Mouse (Mus musculus) limb, embryonic 15.5 days (tissue): Measurements from ENCODE around the gene Pfkfb4. TPM values are rescaled to one million over a fixed set of nuclear protein-coding genes. Genes with fewer than 3 reads are reported as not detected.

ENCODE experiments used
- ATAC-seq: fragments of 200-750 bp; cut with Nextera tagmentation; 2 replicates; pipeline ENCODE4 v1.8.0; 2017; ENCODE audit warnings: low read depth, moderate TSS enrichment; ENCODE audit not compliant: insufficient number of reproducible peaks, low FRiP score, low TSS enrichment
- H3K27ac ChIP-seq: fragments of 300-500 bp; sonication (generic); 2 replicates; pipeline ENCODE4 v1.5.1; 2015; ENCODE audit warnings: moderate library complexity, mild to moderate bottlenecking, inconsistent platforms
- H3K27me3 ChIP-seq: fragments of 300-500 bp; sonication (generic); 2 replicates; pipeline ENCODE4 v1.6.1; 2015; ENCODE audit warnings: inconsistent platforms
- H3K36me3 ChIP-seq: fragments of 300-500 bp; sonication (generic); 2 replicates; pipeline ENCODE4 v1.6.1; 2015; ENCODE audit warnings: inconsistent platforms
- H3K4me1 ChIP-seq: fragments of 300-500 bp; sonication (generic); 2 replicates; pipeline ENCODE4 v1.6.1; 2015; ENCODE audit warnings: inconsistent platforms
- H3K4me2 ChIP-seq: fragments of 300-500 bp; sonication (generic); 2 replicates; pipeline ENCODE4 v1.6.1; 2015; ENCODE audit warnings: mild to moderate bottlenecking, inconsistent platforms
- H3K4me3 ChIP-seq: fragments of 300-500 bp; sonication (generic); 2 replicates; pipeline ENCODE4 v1.5.1; 2015; ENCODE audit warnings: mild to moderate bottlenecking, inconsistent platforms
- H3K9ac ChIP-seq: fragments of 300-500 bp; sonication (generic); 2 replicates; pipeline ENCODE4 v1.6.1; 2015; ENCODE audit warnings: inconsistent platforms
- H3K9me3 ChIP-seq: fragments of 300-500 bp; sonication (generic); 2 replicates; pipeline ENCODE4 v1.6.1; 2016; ENCODE audit warnings: inconsistent platforms
- WGBS: fragments of 180-500 bp; shearing (Covaris S2); methylation state at CpG from one replicate; pipeline ENCODE4 v1.1.7; 2015; 5-methylcytosine and 5-hydroxymethylcytosine counted together
- polyA plus RNA-seq: library from polyadenylated mRNA; unstranded; fragments of >200 nt; fragmentation: Nextera tagmentation; extraction: Ambion mirVana; gene quantifications from 2 replicates; pipeline ENCODE4 v1.2.1, GENCODE M21; 2015

Pfkfb4 gene
- polyA plus RNA-seq, 1 experiment from 2014 or later: 10.0 TPM

DNA sequence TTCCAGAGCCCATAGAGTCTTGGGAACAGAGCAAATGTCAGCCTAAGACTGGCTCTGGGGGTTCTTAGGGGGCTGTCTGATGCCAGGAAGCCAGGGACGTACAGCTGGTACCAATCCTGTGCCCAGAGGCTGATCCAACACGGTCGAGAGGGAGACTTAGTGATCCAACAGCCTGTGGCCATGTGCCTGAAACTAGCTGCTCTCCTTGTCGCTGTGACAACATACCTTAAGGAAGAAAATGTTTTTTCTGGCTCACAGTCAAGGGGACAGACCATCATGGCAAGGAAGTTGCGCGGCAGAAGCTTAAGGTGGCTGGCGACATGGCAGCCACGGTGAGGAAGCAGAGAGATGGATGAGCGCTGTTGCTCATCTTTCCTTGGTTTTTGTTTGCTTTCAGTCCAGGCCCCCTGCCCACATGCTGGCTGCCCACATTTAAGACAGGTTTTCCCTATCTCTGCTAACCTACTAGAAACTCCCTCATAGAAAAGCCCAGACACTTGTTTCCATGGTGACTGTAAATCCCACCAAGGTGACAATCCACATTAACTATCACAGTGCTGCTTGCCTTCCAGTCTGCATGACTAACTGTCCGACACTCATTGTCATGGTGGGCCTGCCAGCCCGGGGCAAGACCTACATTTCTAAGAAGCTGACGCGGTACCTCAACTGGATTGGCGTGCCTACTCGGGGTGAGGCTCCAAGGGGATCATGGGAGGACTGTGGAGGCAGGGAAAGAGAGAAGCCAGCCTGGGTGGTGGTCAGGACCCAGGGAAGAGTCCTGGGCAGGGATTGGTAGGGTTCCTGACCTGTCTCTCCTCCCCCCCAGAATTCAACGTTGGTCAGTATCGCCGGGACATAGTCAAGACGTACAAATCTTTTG lies 6.9 kb downstream of the Pfkfb4 start:
- Histone ChIP-seq H3K27me3 (no peaks in the 10 kb centered on the region), H3K9ac (no peak overlapping the region), H3K27ac (no peak overlapping the region), H3K36me3 (no peaks in the 10 kb centered on the region), H3K4me1 (0 out of 2 replicates have a peak, but pooled peaks cover 2% of the 10 kb centered on the region), H3K4me3 (no peak overlapping the region), H3K4me2 (no peak overlapping the region), H3K9me3 (no peaks in the 10 kb centered on the region)
- WGBS: 74% methylated on average over 19 of the region's 19 CpGs
- ATAC-seq: no peak

DNA sequence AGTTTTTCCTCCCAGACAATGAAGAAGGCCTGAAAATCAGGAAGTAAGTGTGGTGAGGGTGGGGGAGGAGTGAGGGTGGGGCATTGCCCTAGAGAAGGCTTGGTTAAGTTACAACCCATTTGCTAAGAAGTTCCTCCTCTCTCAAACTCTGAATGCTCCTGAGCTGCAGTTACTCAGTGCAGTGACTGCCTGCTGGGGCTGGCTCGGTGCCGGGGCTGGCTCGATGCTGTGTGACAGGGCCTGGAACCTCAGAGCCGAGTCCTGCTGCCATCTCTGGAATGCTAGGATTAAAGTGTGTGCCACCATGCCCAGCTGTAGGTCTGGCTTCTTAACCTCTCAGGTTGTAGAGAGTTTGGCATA lies 7.6 kb downstream of the Pfkfb4 start:
- Histone ChIP-seq H3K4me3 (no peak overlapping the region), H3K27ac (no peak overlapping the region), H3K36me3 (no peaks in the 10 kb centered on the region), H3K4me2 (no peak overlapping the region), H3K4me1 (0 out of 2 replicates have a peak, but pooled peaks cover under 1% of the 10 kb centered on the region), H3K9ac (no peak overlapping the region), H3K9me3 (no peaks in the 10 kb centered on the region), H3K27me3 (no peaks in the 10 kb centered on the region)
- no peak; the same call in 1 of the 2 replicates for ATAC-seq
- 82% methylated on average over 4 of the region's 4 CpGs for WGBS

DNA sequence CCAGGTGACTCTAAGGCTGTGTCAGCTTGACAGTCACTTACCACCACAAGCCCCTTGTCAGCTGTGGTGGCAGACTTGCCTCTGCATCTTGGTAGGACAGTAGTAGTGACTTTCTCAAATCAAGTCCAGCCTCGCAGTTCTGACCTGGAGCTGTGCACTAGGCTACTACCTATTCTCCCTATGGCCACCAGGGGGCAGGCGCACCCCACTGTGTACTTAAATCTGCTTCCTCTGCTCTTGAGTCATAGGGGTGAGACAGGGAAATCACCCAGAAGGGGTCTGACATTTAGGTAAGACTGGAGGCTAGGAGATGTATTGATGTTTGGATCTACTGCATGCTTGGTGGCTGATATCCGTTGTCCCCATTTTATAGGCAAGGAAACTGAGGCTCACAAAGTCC lies 9.1 kb downstream of the Pfkfb4 start:
- Histone ChIP-seq H3K27ac (no peak overlapping the region), H3K4me1 (no peaks in the 10 kb centered on the region), H3K9me3 (no peaks in the 10 kb centered on the region), H3K27me3 (no peaks in the 10 kb centered on the region), H3K4me3 (no peak overlapping the region), H3K9ac (no peak overlapping the region), H3K4me2 (no peak overlapping the region), H3K36me3 (no peaks in the 10 kb centered on the region)
- no peak for ATAC-seq
- WGBS: 5% methylated on average over 3 of the region's 3 CpGs

DNA sequence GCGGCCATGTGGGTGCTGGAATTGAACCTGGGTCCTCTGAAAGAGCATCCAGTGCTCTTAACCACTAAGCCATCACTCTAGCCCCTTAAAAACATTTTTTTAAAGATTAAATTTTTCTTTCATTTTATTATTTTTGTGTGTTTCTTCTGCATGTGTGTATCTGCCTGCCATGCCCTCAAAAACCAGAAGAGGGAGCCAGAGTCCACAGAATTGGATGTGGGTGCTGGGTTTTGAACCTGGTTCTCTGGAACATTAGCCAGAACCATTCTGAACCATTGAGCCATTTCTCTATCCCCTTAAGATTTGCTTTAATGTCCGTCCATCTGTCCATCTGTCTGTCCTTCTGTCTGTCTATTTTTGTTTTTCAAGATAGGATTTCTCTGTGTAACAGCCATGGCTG lies 11.6 kb downstream of the Pfkfb4 start:
- Histone ChIP-seq H3K27me3 (no peaks in the 10 kb centered on the region), H3K4me3 (no peak overlapping the region), H3K9ac (no peak overlapping the region), H3K27ac (no peak overlapping the region), H3K4me2 (no peak overlapping the region), H3K36me3 (no peaks in the 10 kb centered on the region), H3K9me3 (no peaks in the 10 kb centered on the region), H3K4me1 (no peaks in the 10 kb centered on the region)
- ATAC-seq: no peak
- WGBS: 61% methylated on average over 2 of the region's 2 CpGs

DNA sequence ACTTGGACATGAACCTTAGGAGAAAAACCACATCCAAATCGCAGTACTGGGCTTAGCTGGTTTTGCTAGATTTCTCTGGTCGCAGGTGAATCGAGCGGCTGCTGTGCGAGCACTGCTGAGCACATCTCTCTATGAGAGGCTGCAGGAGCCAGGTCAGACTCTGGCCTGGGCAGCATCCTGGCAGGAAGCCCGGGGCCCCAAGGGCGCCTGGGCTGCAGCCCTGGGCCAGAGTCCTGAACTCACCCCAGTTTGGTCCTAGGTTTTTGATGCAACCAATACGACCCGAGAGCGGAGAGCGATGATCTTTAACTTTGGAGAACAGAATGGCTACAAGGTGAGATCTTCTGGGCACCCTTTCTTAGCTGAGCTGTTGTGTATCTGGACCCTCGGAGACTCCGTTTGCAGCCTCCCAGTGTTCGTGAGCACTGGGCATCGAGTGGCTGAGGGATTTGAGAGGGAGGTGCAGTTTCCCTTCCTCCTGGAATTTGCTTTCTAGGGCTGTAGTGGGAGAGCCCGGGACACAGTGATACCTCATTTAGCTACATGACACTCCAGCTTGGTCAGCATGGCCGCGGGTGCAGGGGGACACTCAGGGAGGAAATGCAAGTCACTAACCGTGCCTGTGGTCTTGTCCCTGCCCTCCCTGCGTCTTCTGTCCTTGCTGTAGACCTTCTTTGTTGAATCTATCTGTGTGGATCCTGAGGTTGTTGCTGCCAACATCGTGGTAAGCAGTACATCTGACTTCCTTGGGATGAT lies 15.6 kb downstream of the Pfkfb4 start:
- WGBS: 82% methylated on average over 21 of the region's 21 CpGs

DNA sequence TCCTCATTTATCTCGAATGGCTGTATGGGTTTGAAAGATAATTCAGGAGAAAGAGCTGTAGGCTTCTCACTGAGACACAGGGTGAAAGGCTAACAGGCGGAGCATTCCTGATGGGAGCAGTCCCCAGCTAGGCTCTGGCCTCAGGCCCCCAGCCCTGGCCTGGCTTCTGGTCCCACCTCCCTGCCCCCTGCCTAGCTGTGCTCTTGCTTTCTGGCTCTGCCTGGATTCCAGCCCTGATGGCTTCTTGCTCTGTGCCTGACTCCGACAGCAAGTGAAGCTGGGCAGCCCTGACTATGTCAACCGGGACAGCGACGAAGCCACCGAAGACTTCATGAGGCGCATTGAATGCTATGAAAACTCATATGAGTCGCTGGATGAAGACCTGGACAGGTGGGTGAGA lies 16.5 kb downstream of the Pfkfb4 start:
- Histone ChIP-seq H3K9ac (no peak overlapping the region), H3K4me2 (no peak overlapping the region), H3K4me1 (peaks cover 12% of the 10 kb centered on the region), H3K27me3 (no peaks in the 10 kb centered on the region), H3K27ac (no peak overlapping the region), H3K4me3 (no peak overlapping the region), H3K9me3 (no peaks in the 10 kb centered on the region), H3K36me3 (peaks cover 12% of the 10 kb centered on the region; the same call in 1 of the 2 replicates)
- no peak for ATAC-seq
- WGBS: 88% methylated on average over 9 of the region's 9 CpGs

More for the DNA sequence above, 15.6 kb downstream of the Pfkfb4 start:
- ATAC-seq: no peak
- Histone ChIP-seq H3K27ac (no peak overlapping the region), H3K4me3 (no peak overlapping the region), H3K27me3 (no peaks in the 10 kb centered on the region), H3K36me3 (peaks cover 10% of the 10 kb centered on the region; the same call in 1 of the 2 replicates), H3K9ac (no peak overlapping the region), H3K4me1 (peaks cover 12% of the 10 kb centered on the region), H3K4me2 (no peak overlapping the region), H3K9me3 (no peaks in the 10 kb centered on the region)

DNA sequence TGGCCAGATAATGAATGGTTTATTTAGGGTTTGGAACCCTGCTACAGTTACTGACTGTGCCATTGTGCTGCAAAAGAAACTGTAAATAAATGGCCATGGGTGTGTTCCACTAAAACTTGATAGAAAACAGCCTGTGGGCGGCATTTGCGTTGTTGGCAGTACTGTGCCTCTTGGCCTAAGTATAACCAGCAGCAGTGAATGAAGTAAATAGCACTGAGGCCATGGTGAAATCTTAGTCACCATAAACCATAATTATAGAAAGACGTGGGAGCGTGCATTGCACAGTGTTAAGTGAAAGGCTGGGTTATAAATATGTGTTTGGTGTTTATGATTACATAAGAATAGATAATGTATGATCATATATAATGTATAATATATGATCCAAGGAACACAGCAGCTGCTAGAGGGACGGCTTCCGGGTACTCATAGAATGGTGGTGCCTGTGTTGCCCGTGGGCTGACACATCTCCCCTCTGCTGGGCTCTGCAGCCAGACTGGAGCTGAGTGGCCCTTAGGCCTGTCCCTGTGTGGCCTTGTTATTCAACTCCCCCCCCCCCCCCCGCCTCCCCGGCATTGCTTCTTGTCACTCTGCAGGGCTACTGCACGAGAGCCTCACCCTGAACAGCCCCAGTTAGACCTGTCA lies 17.5 kb downstream of the Pfkfb4 start:
- 47% methylated on average over 10 of the region's 10 CpGs for WGBS
- H3K36me3 ChIP-seq: peaks cover 12% of the 10 kb centered on the region; the same call in 1 of the 2 replicates
- H3K9ac ChIP-seq: no peak overlapping the region
- H3K4me3 ChIP-seq: no peak overlapping the region
- H3K4me1 ChIP-seq: peaks cover 12% of the 10 kb centered on the region
- ATAC-seq: no peak
- H3K4me2 ChIP-seq: no peak overlapping the region
- no peaks in the 10 kb centered on the region for H3K9me3 ChIP-seq
- no peak overlapping the region for H3K27ac ChIP-seq
- H3K27me3 ChIP-seq: no peaks in the 10 kb centered on the region

DNA sequence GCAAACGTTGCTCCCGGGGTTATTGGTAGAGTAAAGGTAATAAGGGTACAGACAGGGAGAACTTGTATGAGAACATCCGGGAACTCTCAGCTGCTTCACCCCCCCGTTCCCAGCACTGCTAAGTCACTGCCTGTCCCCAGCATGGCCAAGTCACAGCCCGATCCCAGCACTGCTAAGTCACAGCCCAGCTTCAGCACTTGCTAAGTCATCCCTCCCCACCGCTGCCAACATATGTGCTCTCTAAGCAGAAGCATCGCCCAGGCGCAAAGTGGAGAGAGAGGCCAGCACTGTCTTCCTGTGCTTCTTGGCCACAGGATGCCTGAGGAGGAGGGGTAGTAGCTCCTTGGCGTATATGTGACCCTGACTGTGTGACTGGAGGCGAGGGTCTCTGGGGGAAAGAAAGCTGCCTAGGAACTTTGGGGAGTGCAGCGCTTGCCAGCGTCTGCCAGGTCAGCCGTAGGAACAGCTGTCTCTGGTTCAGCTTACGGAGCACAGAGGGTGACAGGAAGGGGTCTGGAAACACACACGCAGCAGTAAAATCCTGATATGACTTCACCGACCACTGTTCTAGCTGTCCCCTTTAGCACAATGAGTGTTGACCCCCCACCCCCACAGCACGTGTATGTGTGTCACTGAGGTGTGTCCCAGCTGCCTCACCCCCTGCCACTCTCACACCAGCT lies 18.2 kb downstream of the Pfkfb4 start:
- H3K27ac ChIP-seq: no peak overlapping the region
- WGBS: 31% methylated on average over 17 of the region's 17 CpGs
- H3K9ac ChIP-seq: no peak overlapping the region
- H3K4me1 ChIP-seq: peaks cover 12% of the 10 kb centered on the region
- H3K36me3 ChIP-seq: peaks cover 12% of the 10 kb centered on the region; the same call in 1 of the 2 replicates
- H3K9me3 ChIP-seq: no peaks in the 10 kb centered on the region
- no peak for ATAC-seq
- no peak overlapping the region for H3K4me2 ChIP-seq
- H3K27me3 ChIP-seq: no peaks in the 10 kb centered on the region
- H3K4me3 ChIP-seq: no peak overlapping the region

DNA sequence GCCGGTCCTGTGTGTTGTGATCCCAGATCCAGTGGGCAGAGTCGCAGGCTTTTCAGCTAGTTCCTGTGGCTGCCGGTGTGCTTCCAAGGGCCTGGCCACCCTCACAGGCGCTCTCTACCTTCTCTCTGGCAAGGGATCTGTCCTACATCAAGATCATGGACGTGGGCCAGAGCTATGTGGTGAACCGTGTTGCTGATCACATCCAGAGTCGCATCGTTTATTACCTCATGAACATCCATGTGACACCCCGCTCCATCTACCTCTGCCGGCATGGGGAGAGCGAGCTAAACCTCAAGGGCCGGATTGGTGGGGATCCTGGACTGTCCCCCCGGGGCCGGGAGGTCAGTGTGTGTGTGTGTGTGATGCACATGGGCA lies 18.7 kb downstream of the Pfkfb4 start:
- H3K27me3 ChIP-seq: no peaks in the 10 kb centered on the region
- H3K9ac ChIP-seq: no peak overlapping the region
- ATAC-seq: no peak
- H3K4me3 ChIP-seq: no peak overlapping the region
- 68% methylated on average over 14 of the region's 14 CpGs for WGBS
- H3K27ac ChIP-seq: no peak overlapping the region
- H3K36me3 ChIP-seq: peaks cover 12% of the 10 kb centered on the region; the same call in 1 of the 2 replicates
- H3K9me3 ChIP-seq: no peaks in the 10 kb centered on the region
- H3K4me1 ChIP-seq: peaks cover 12% of the 10 kb centered on the region
- H3K4me2 ChIP-seq: no peak overlapping the region

DNA sequence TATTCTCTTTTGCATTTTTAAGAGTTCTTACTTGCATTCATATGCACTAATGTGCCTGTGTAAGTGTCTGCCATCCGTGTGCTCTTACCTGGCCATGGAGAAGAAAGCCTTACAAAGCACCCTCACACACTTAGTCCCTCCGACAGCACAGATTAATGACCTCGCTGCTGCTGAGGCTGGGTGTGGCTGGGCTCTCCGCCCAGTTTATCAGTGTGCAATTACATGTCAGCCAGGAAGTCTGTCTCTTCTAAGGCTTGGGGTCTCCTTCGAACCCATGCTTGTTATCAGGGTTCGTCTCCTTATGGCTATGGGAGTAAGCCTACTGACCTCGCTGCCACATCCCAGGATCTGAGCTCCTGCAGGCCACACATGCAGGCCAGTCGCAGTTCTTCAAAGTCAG lies 23.8 kb downstream of the Pfkfb4 start:
- Histone ChIP-seq H3K4me3 (no peak overlapping the region), H3K4me1 (0 out of 2 replicates have a peak, but pooled peaks cover under 1% of the 10 kb centered on the region), H3K36me3 (peaks cover 12% of the 10 kb centered on the region; the same call in 1 of the 2 replicates), H3K27ac (no peak overlapping the region), H3K4me2 (no peak overlapping the region), H3K9me3 (no peaks in the 10 kb centered on the region), H3K27me3 (no peaks in the 10 kb centered on the region), H3K9ac (no peak overlapping the region)
- 42% methylated on average over 8 of the region's 8 CpGs for WGBS
- no peak for ATAC-seq

DNA sequence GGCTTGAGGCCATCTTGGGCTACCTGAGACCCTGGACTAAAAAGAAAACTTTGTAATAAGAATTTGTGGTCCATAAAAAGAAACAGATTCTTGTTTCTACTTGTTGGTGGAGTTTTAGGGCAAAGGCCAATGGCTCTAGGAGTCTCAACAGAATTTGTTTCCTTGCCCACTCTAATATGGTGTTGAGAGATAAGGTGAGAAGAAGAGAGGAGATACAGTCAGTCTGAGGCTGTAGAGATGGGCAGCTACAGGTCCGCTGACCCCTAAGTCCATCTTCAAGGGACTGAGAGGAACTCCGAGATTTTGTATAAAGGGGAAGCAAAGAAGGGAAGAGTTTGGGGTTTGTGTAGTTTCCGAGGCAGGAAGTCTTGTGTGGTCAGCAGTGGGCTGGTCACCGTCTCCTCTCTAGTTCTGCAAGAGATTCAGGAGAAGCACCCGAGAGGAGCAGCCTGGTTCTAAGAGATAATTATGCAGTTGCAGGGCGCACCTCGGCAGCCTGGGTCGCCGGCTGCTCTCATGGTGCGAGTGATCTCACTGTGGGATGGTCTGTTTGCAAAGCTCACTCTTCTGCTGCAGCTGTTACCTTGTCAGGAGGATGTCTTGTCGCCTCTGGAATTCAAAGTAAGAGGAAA lies 25.5 kb downstream of the Pfkfb4 start:
- no peak overlapping the region for H3K4me3 ChIP-seq
- WGBS: 47% methylated on average over 11 of the region's 11 CpGs
- no peak overlapping the region for H3K9ac ChIP-seq
- H3K36me3 ChIP-seq: 0 out of 2 replicates have a peak, but pooled peaks cover 2% of the 10 kb centered on the region
- H3K4me2 ChIP-seq: no peak overlapping the region
- no peak overlapping the region for H3K27ac ChIP-seq
- no peaks in the 10 kb centered on the region for H3K27me3 ChIP-seq
- no peaks in the 10 kb centered on the region for H3K4me1 ChIP-seq
- no peaks in the 10 kb centered on the region for H3K9me3 ChIP-seq
- no peak for ATAC-seq
